Mouse (Mus musculus) T-cell, adult 66 days (primary cell): ENCODE results near the gene Arl6ip4. TPM values are rescaled to one million over a fixed set of nuclear protein-coding genes. Genes with fewer than 3 reads are reported as not detected.

Experiments used
- total RNA-seq, 2 experiments: library from RNA; stranded (reverse); gene quantifications; 3 replicates in 1 of 2; 4 replicates in 1 of 2; pipeline ENCODE4 v1.2.4; 2023

Arl6ip4 gene
- total RNA-seq = 10 to 100 TPM; 44.3 to 50.9 TPM

GRCm38 (mm10) chr5:124115990-124116845 lies at the start of gene Arl6ip4:
Gene Arl6ip4 (plus strand): TSS chr5:124116089.

GRCm38 (mm10) chr5:124095596-124096232 lies 20.2 kb upstream of the Arl6ip4 start, which contains the start of gene Abcb9:
Gene Abcb9 (minus strand): TSS chr5:124095798.

GRCm38 (mm10) chr5:124111742-124112497 lies 4.0 kb upstream of the Arl6ip4 start, which contains the start of gene Ogfod2:
Gene Ogfod2 (plus strand): TSS chr5:124112297.

Other genes starting within 250 kb of the Arl6ip4 start
- gene Hcar1, start 236.1 kb upstream of the Arl6ip4 start, total RNA-seq = not detected
- gene Denr, start 208.9 kb upstream of the Arl6ip4 start, total RNA-seq = 10 to 100 TPM; 35.2 to 40.4 TPM
- 1 to 10 TPM in 1 of 2 experiments, not detected in 1; 1.4 TPM for gene Gm43518, start 188.7 kb upstream of the Arl6ip4 start, total RNA-seq
- 1 to 10 TPM; 4.3 to 5.2 TPM for gene Ccdc62, start 185.4 kb upstream of the Arl6ip4 start, total RNA-seq
- 10 to 100 TPM; 48.1 to 62.3 TPM for gene Hip1r, start 142.5 kb upstream of the Arl6ip4 start, total RNA-seq
- 100 to 1,000 TPM; 379 to 444 TPM for gene Vps37b, start 83.8 kb upstream of the Arl6ip4 start, total RNA-seq
- gene Abcb9, start 20.3 kb upstream of the Arl6ip4 start, total RNA-seq = 10 to 100 TPM; 25.9 to 28.0 TPM
- 10 to 100 TPM; 21.3 to 23.0 TPM for gene Ogfod2, start 3.8 kb upstream of the Arl6ip4 start, total RNA-seq
- gene Pitpnm2, start 133.7 kb downstream of the Arl6ip4 start, total RNA-seq = 100 to 1,000 TPM in 1 of 2 experiments, 10 to 100 TPM in 1; 97.1 to 109 TPM
- 10 to 100 TPM; 37.7 to 44.2 TPM for gene Mphosph9, start 211.9 kb downstream of the Arl6ip4 start, total RNA-seq
- 1 to 10 TPM; 5.7 to 8.0 TPM for gene 2810006K23Rik, start 212.0 kb downstream of the Arl6ip4 start, total RNA-seq
- 10 to 100 TPM; 76.8 to 78.6 TPM for gene Cdk2ap1, start 247.0 kb downstream of the Arl6ip4 start, total RNA-seq